Mouse (Mus musculus): Measurements from ENCODE around the gene BC055324.
A peak's percentile ranks its signal among the peaks of the same experiment; 100 is the strongest.
"Not testable (repeated sequence)": the region's sequence is repeated elsewhere in the genome, so short reads cannot be mapped to it uniquely, and the experiment has no call there.

Gene BC055324

GRCm38 (mm10) chr1:163994721-163995608 lies at the start of gene BC055324, which contains the start of gene Mettl18:
BC055324 (minus strand) TSS chr1:163994796.
Mettl18 (plus strand) TSS chr1:163994889.
- peak; percentile 94 for DNase-seq

- DNase-seq: peak; percentile 55
These were observed 49.0 kb upstream of the BC055324 start for GRCm38 (mm10) chr1:164043549-164043948.

GRCm38 (mm10) chr1:164040385-164041135 lies 46.0 kb upstream of the BC055324 start:
- no peak for DNase-seq

- peak; percentile 40 for DNase-seq
These were observed 32.8 kb upstream of the BC055324 start for GRCm38 (mm10) chr1:164027416-164027815.

GRCm38 (mm10) chr1:164025685-164026084 lies 31.1 kb upstream of the BC055324 start:
- no peak for DNase-seq

GRCm38 (mm10) chr1:164022106-164022505 lies 27.5 kb upstream of the BC055324 start:
- not testable (repeated sequence) for DNase-seq

- DNase-seq: not testable (repeated sequence)
These were observed 26.1 kb upstream of the BC055324 start for GRCm38 (mm10) chr1:164020746-164021145.

GRCm38 (mm10) chr1:164019789-164020188 lies 25.2 kb upstream of the BC055324 start:
- DNase-seq: no peak

GRCm38 (mm10) chr1:164018221-164018896 lies 23.8 kb upstream of the BC055324 start:
- no peak for DNase-seq

- DNase-seq: no peak
These were observed 20.0 kb upstream of the BC055324 start for GRCm38 (mm10) chr1:164014616-164015015.

- DNase-seq: peak; percentile 19
These were observed 14.6 kb upstream of the BC055324 start for GRCm38 (mm10) chr1:164009235-164009634.

- DNase-seq: no peak
These were observed 9.7 kb upstream of the BC055324 start for GRCm38 (mm10) chr1:164004311-164004710.

- no peak for DNase-seq
These were observed 7.3 kb upstream of the BC055324 start for GRCm38 (mm10) chr1:164001831-164002452.

GRCm38 (mm10) chr1:163995609-163995913 lies 965 bp upstream of the BC055324 start:
- DNase-seq: no peak

- no peak for DNase-seq
These were observed 349 bp downstream of the BC055324 start for GRCm38 (mm10) chr1:163994173-163994720.

- no peak for DNase-seq
These were observed 2.2 kb downstream of the BC055324 start for GRCm38 (mm10) chr1:163992371-163992770.

- DNase-seq: no peak
These were observed 18.1 kb downstream of the BC055324 start for GRCm38 (mm10) chr1:163976515-163976914.

- no peak for DNase-seq
These were observed 19.5 kb downstream of the BC055324 start for GRCm38 (mm10) chr1:163975088-163975487.

GRCm38 (mm10) chr1:163974471-163974870 lies 20.1 kb downstream of the BC055324 start:
- DNase-seq: no peak

GRCm38 (mm10) chr1:163964008-163964689 lies 30.4 kb downstream of the BC055324 start:
- no peak for DNase-seq

- DNase-seq: no peak
These were observed 36.6 kb downstream of the BC055324 start for GRCm38 (mm10) chr1:163958036-163958435.

- no peak for DNase-seq
These were observed 41.2 kb downstream of the BC055324 start for GRCm38 (mm10) chr1:163953396-163953795.

Measured in lung, postnatal 10 days (tissue).